Mouse (Mus musculus): ENCODE data around the gene Cbx4. TPM values are rescaled to one million over a fixed set of nuclear protein-coding genes. Genes with fewer than 3 reads are reported as not detected.

The Cbx4 gene
- polyA plus RNA-seq, 1 experiment from 2014 or later = 4.8 TPM

Other genes starting within 250 kb of the Cbx4 start
- 2.5 and 2.7 TPM in 2 replicates for gene Rbfox3, start 174.6 kb downstream of the Cbx4 start, polyA plus RNA-seq (2014; fragmentation: Nextera tagmentation; extraction: Ambion mirVana)
- not detected in 2 replicates for gene Enpp7, start 98.0 kb downstream of the Cbx4 start, polyA plus RNA-seq (2014; fragmentation: Nextera tagmentation; extraction: Ambion mirVana)
- gene Cbx2, start 63.3 kb downstream of the Cbx4 start, polyA plus RNA-seq (2014; fragmentation: Nextera tagmentation; extraction: Ambion mirVana) = 87.1 and 91.8 TPM in 2 replicates
- gene Cbx8, start 45.3 kb downstream of the Cbx4 start, polyA plus RNA-seq (2014; fragmentation: Nextera tagmentation; extraction: Ambion mirVana) = 10.3 and 12.2 TPM in 2 replicates
- 9.5 and 11.9 TPM in 2 replicates for gene Tbc1d16, start 142.3 kb upstream of the Cbx4 start, polyA plus RNA-seq (2014; fragmentation: Nextera tagmentation; extraction: Ambion mirVana)
- 12.1 and 13.4 TPM in 2 replicates for gene Ccdc40, start 142.4 kb upstream of the Cbx4 start, polyA plus RNA-seq (2014; fragmentation: Nextera tagmentation; extraction: Ambion mirVana)
- gene Gaa, start 181.7 kb upstream of the Cbx4 start, polyA plus RNA-seq (2014; fragmentation: Nextera tagmentation; extraction: Ambion mirVana) = 15.7 and 19.0 TPM in 2 replicates
- 392 and 414 TPM in 2 replicates for gene Eif4a3, start 213.9 kb upstream of the Cbx4 start, polyA plus RNA-seq (2014; fragmentation: Nextera tagmentation; extraction: Ambion mirVana)
- 0.06 and 0.08 TPM in 2 replicates for gene Card14, start 221.5 kb upstream of the Cbx4 start, polyA plus RNA-seq (2014; fragmentation: Nextera tagmentation; extraction: Ambion mirVana)

Data from embryonic facial prominence, embryonic 11.5 days (tissue).